Mouse (Mus musculus) stomach, postnatal 0 days (tissue): Measurements from ENCODE around the gene Ap5s1.
A peak's percentile ranks its signal among the peaks of the same experiment; 100 is the strongest.

ENCODE experiments used
- CTCF ChIP-seq: IDR thresholded peaks from 2 replicates; pipeline ENCODE4 v1.5.1; 2016; ENCODE audit warnings: antibody characterized with exemption, low read depth, mild to moderate bottlenecking, moderate library complexity
- EP300 ChIP-seq: optimal IDR thresholded peaks from 2 replicates; pipeline ENCODE3; 2016; ENCODE audit warnings: antibody characterized with exemption

- TF ChIP-seq EP300 (no peak), CTCF (peak; percentile 69)
These were observed 46.2 kb upstream of the Ap5s1 start for GRCm38 (mm10) chr2:131160671-131161111.
